Mouse (Mus musculus): ENCODE data around the gene Bcl2l13.
"Not testable (repeated sequence)": the region's sequence is repeated elsewhere in the genome, so short reads cannot be mapped to it uniquely, and the experiment has no call there.

Gene Bcl2l13

DNA sequence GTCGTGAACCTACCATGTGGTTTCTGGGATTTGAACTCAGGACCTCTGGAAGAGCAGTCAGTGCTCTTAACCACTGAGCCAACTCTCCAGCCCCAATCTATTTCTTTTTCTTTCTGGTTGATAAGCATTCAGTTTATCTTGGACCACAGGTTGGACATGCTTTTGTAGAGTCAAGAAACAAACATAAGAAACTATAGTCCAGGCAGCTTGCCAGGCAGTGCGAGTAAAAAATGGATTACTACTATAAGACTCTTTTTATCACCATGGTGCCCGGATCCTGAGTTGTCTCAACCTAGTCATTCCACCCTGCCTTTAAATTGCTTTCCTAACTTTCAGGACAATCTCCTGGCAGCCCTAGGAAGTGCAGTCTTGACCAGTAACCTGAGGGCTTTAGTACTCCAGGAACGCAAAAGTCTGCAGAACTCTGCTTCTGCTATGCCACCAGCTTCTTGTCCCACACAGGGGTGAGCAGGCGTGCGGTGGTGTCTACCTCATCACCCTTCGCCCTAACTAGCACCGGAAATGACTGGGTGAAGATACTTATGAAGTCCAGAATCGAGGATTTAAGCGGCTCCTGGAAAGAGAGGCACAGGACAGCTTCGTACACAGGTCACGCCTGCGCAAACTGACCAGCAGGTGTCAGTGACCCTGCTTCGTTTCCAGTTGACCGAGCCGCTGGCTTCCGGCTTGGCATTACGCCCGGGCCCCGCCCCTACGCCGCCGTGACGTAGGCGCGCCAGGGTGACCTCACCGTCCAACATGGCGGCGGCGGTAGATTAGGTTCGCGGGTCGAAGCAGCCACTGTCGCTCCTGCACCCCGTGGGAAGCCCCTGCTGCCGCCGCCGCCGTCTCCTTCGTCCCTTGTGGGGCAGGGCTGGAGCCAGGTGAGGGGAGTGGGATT, at the start of gene Bcl2l13:
Bcl2l13 (plus strand) TSS at position 739 of the 901 bp plus-strand sequence.
- DNase-seq, result peak; percentile 95

DNA sequence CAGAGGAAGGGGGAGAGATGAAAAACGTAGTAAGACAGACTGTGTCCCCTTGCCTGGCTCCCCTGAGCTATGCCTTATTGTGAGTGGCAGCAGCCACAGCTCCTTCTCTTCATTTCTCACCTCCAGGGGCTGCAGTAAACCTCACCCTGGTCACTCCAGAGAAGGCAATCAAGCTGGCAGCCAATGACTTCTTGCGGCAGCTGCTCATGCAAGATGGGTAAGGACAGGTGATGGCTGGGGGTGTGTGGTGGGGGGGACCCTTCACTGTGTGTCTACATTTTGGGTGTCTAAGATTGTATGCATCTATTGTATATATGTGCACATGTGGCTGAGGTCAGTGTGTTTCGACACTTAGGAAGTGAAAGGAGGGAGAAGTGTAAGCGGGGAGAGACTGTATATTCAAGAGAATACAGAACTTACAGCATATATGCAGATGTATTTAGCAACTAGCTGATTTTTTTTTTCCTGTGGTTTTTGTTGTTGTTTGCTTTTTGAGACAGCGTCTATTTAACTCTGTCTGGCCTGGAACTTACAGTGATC, 47.9 kb upstream of the Bcl2l13 start:
- no peak for DNase-seq

DNA sequence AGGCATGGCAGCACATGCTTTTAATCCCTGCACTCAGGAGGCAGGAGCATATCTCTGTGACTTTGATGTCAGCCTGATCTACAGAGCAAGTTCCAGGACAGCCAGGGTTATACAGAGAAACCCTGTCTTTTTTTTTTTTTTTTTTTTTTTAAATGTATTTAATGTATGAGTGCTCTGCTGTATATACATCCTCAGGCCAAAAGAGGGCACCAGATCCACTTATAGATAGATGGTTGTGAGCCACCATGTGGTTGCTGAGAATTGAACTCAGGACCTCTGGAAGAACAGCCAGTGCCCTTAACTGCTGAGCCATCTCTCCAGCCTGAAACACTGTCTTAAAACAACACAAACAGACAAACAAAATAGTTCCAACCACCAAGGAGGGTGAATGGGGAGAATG, 47.1 kb upstream of the Bcl2l13 start:
- DNase-seq, result peak; percentile 39

GRCm38 (mm10) chr6:120790153-120790552, 45.9 kb upstream of the Bcl2l13 start:
- DNase-seq, result no peak

DNA sequence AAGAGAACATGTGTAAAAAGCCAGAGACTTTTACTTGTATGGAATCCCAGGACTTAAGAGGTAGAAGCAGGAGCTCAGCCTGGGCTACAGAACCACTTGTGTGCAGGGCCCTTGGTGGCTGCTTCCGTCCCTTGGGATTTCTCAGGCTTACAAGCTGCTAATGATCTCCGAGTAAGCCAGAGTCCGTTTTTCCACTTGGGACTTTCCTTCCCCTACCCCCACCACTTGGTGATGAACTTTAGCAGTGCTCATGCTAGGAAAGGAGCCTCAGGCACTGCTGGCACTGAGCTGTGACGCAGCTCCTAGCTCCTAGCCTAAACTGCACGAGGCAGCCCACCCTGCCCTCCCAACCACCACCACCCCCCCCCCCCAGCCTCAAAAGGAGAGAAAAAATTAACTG, 45.3 kb upstream of the Bcl2l13 start:
- no peak for DNase-seq

- peak; percentile 34 for DNase-seq
Measured at GRCm38 (mm10) chr6:120792947-120793346, 43.1 kb upstream of the Bcl2l13 start.

- DNase-seq, result peak; percentile 38
Measured at GRCm38 (mm10) chr6:120795422-120796086, 40.5 kb upstream of the Bcl2l13 start.

DNA sequence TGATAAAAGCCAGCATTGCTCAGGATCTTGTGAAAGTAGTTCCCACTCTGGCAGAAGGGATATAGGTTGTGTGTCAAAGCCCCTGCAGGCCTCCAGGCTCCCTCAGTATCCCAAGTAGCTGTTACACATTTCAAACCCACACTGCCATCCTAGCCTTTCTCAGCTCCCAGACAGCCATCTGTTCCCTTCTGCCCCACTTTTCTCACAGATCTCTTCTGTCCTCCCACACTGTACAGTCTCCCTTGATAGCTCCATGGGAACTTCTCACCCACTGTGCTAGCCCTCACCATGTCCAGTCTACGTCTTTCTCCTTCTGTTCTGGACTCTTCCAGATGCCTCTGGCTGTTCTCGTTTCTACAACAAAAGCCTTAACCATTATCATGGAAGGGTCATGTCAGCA, 39.9 kb upstream of the Bcl2l13 start:
- DNase-seq, result no peak

DNA sequence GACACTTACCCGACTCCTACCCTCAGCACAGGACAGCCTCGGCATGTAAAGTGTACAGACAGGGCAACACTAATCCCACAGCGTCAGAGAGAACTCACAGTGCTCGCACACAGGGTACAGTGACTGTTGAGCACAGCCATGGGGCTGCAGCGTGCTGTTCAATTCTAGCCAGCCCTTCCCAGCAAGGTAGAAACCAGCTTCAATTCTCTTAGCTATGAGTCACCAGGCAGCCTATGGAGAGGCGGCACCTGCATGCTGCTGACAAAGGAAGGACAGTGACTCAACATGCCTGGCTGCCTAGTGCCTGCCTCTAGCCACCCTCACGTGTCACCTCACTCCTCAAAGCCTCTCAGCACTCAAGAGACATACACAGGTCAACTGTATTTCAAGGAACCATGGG, 38.0 kb upstream of the Bcl2l13 start:
- no peak for DNase-seq

- DNase-seq, result no peak
Measured at GRCm38 (mm10) chr6:120798905-120799304, 37.1 kb upstream of the Bcl2l13 start.

- DNase-seq, result no peak
Measured at GRCm38 (mm10) chr6:120799581-120800041, 36.4 kb upstream of the Bcl2l13 start.

DNA sequence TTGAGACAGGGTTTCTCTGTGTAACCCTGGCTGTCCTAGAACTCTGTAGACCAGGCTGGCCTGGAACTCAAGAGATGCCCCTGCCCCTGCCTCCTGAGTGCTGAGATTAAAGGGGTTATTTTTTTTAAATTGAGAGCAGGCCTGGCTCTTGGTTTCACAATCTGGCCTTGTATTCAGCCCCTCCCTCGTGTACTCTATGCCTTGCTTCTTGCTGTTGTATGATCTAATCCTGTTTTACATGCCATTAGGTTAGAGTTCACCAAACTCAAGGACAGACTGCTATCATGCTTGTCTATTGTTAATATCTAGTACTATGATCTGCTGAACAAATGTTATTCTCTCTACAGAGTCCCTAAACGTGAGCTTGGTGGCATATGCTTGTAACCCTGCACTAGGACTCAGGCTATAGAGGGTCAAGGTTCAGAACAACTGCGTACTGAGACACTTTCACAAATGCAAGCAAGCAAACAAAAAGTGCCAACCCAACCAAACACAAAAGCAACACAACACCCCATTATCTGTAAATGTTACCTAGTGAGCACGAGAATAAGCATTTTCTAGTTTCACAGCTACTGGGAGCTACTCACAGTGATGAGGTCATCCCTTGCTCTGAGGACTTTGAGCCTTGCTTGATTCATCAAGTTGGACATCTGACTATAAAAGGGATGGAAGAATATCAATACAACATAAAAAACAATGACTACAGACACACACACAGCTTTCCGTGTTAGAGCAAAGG, 28.8 kb upstream of the Bcl2l13 start:
- no peak for DNase-seq

DNA sequence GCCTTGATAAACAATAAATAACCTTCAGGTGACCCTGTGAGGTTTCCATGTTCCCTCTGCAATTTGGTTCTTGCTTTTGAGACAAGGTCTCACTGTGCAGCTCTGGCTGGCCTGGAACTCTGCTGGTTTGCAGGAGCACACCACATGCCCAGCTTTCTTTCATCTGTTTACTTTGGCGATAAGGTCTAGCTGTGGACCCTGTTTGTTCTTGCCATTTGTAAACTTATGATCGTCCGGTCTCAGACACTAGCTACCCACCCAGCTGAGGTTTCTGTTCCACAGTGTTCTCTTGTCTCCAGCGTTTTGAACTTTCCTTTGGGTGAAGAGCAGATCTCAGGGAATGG, 28.3 kb upstream of the Bcl2l13 start:
- DNase-seq, result no peak

DNA sequence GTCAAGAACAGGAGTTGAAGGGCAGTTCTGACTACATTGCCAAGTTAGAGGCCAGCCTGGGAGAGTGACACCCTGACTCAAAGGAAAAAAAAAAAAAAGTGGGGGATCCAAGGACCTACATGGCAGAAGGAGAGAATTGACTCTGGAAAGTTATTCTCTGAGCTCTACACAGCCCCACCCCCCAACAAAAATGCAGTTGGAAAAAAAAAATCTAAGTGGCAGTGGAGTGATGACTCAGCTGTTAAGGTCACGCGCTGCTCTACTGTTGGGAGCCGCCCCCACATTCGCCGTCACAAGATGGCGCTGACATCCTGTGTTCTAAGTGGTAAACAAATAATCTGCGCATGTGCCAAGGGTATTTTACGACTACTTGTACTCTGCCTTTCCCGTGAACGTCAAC, 24.0 kb upstream of the Bcl2l13 start:
- not testable (repeated sequence) for DNase-seq

- no peak for DNase-seq
Measured at GRCm38 (mm10) chr6:120819294-120819693, 16.7 kb upstream of the Bcl2l13 start.

- no peak for DNase-seq
Measured at GRCm38 (mm10) chr6:120820144-120820543, 15.9 kb upstream of the Bcl2l13 start.

DNA sequence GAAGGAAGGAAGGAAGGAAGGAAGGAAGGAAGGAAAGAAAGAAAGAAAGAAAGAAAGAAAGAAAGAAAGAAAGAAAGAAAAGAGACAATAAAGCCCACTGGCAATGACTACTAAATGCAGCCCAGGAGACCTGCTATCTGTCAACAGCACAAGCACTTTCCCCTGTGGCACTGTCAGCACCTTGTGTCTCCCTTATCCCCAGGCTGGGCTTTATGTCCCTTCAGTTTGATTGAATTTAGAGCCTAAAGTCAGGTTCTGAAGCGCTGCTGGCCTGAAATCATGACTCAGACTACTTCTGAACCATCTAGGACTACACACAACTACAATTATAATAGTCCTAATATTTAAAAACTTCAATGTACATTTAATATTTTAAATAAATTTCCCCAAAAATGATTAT, 15.1 kb upstream of the Bcl2l13 start:
- no peak for DNase-seq

DNA sequence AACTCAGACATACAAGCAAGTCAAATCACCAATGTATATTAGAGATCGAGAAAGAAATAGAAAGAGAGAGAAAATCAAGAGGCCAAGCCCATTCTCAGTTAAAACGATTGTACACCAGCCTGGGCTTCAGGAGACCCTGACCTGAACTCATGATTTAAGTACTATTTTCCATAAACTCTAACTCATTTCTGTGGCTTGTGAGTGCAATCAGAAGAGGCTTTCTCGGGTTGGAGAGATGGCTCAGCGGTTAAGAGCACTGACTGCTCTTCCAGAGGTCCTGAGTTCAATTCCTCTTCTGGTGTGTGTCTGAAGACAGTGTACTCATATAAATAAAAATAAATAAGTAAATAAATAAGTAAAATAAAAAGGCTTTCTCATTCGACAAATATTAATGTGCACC, 14.3 kb upstream of the Bcl2l13 start:
- DNase-seq, result no peak

GRCm38 (mm10) chr6:120822307-120822928, 13.6 kb upstream of the Bcl2l13 start, which contains the start of gene Atp6v1e1:
Atp6v1e1 (minus strand) TSS chr6:120822793.
- peak; percentile 98 for DNase-seq

GRCm38 (mm10) chr6:120822937-120823614, 12.9 kb upstream of the Bcl2l13 start:
- DNase-seq, result peak; percentile 40

GRCm38 (mm10) chr6:120830056-120830455, 6.0 kb upstream of the Bcl2l13 start:
- DNase-seq, result no peak
